Mouse (Mus musculus): ENCODE results near the gene Pabpc4.

DNA sequence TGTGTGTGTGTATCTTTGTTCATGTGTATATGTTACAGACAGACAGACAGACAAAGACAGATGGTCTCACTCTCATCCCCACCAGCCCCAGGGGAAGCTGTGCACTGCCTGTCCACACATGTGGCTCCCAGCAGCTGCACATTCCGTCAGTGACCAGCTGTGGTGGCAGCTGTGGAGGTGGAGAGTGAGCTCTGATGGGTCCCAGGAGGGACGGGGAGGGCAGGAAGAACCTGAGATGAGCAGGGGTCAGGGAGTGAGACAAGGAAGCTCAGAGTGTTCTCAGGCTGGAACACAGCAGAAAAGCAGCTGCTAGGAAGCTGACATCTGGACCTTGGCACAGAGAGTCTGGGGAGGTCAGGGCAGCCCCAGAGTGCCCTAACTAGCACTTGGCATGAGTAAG lies 33.9 kb upstream of the Pabpc4 start:
- TF ChIP-seq CTCF (conservative IDR thresholded peaks at IDR 0.05; ENCODE audit: insufficient read depth, insufficient read length, low read depth, low read length): no peak
- TF ChIP-seq POLR2A (IDR thresholded peaks at IDR 0.05; ENCODE audit: low read depth, low read length): no peak

All from kidney, adult 2 months (tissue).